Mouse (Mus musculus) ES-E14 (cell line): Measurements from ENCODE around the gene Sptbn1.

ENCODE experiments used
- HCFC1 ChIP-seq: IDR thresholded peaks from 2 replicates; pipeline ENCODE4 v1.6.1; 2012; ENCODE audit warnings: low read length, inconsistent platforms, borderline replicate concordance; ENCODE audit not compliant: insufficient read depth
- ZC3H11A ChIP-seq: IDR thresholded peaks from 2 replicates; pipeline ENCODE4 v1.6.1; 2012; ENCODE audit warnings: low read depth, mild to moderate bottlenecking, inconsistent platforms, low read length, borderline replicate concordance

DNA sequence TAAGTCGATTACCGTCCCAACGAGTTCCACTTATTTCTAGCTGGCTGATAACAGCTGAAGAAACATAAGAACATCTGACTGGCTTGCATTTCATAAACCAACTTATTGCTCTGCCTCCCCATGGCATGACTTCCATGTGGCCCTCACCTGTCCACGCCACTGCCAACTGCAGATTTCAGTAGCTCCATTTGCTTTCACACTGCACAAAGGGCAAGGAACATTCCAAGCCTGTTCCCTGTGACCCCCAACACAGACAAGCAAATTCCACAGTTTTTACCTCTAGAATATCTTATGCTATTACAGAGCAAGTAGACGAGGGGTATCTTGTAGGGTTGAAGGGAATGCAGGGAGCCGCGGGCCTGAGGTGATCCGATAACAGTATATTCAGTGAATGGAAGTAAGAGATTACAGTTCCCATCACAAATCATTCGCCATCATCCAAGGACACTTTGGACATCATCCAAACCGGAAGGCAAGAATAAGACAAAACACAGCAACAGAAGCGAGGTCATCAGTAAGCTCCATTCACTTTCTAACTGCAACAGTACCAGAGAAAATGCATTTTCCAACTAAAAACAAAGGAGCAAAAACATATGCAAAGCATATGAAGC lies 16.6 kb downstream of the Sptbn1 start:
- TF ChIP-seq HCFC1 (no peak), ZC3H11A (no peak)
